Mouse (Mus musculus) midbrain, embryonic 15.5 days (tissue): Measurements from ENCODE around the gene Ube2z. TPM values are rescaled to one million over a fixed set of nuclear protein-coding genes. Genes with fewer than 3 reads are reported as not detected.

Experiments used
- ATAC-seq: fragments of 200-750 bp; cut with Nextera tagmentation; replicated peaks from 2 replicates; pipeline ENCODE4 v1.8.0; 2017; ENCODE audit warnings: moderate TSS enrichment
- H3K27ac ChIP-seq: fragments of 300-500 bp; sonication (generic); 2 replicates; pipeline ENCODE4 v1.5.1; 2015; ENCODE audit warnings: mild to moderate bottlenecking, inconsistent platforms
- H3K27me3 ChIP-seq: fragments of 300-500 bp; sonication (generic); replicated peaks from 2 replicates; pipeline ENCODE4 v1.6.1; 2015; ENCODE audit warnings: inconsistent platforms
- H3K36me3 ChIP-seq: fragments of 300-500 bp; sonication (generic); replicated peaks from 2 replicates; pipeline ENCODE4 v1.6.1; 2015; ENCODE audit warnings: inconsistent platforms
- H3K4me1 ChIP-seq: fragments of 300-500 bp; sonication (generic); 2 replicates; pipeline ENCODE4 v1.6.1; 2015; ENCODE audit warnings: inconsistent platforms
- H3K4me2 ChIP-seq: fragments of 300-500 bp; sonication (generic); 2 replicates; pipeline ENCODE4 v1.6.1; 2015; ENCODE audit warnings: inconsistent platforms, mild to moderate bottlenecking, moderate library complexity
- H3K4me3 ChIP-seq: fragments of 300-500 bp; sonication (generic); 2 replicates; pipeline ENCODE4 v1.5.1; 2015; ENCODE audit warnings: mild to moderate bottlenecking, inconsistent platforms
- H3K9ac ChIP-seq: fragments of 300-500 bp; sonication (generic); 2 replicates; pipeline ENCODE4 v1.6.1; 2015; ENCODE audit warnings: mild to moderate bottlenecking, inconsistent platforms
- H3K9me3 ChIP-seq: fragments of 300-500 bp; sonication (generic); 2 replicates; pipeline ENCODE4 v1.6.1; 2016; ENCODE audit warnings: inconsistent platforms
- WGBS: fragments of 180-500 bp; shearing (Covaris S2); methylation state at CpG from one replicate; pipeline ENCODE4 v1.1.7; 2015; ENCODE audit warnings: mixed read lengths; 5-methylcytosine and 5-hydroxymethylcytosine counted together
- polyA plus RNA-seq: library from polyadenylated mRNA; unstranded; fragments of >200 nt; fragmentation: Nextera tagmentation; extraction: Ambion mirVana; gene quantifications from 2 replicates; pipeline ENCODE4 v1.2.1, GENCODE M21; 2015

The Ube2z gene
- polyA plus RNA-seq, 1 experiment from 2014 or later = 41.4 TPM

DNA sequence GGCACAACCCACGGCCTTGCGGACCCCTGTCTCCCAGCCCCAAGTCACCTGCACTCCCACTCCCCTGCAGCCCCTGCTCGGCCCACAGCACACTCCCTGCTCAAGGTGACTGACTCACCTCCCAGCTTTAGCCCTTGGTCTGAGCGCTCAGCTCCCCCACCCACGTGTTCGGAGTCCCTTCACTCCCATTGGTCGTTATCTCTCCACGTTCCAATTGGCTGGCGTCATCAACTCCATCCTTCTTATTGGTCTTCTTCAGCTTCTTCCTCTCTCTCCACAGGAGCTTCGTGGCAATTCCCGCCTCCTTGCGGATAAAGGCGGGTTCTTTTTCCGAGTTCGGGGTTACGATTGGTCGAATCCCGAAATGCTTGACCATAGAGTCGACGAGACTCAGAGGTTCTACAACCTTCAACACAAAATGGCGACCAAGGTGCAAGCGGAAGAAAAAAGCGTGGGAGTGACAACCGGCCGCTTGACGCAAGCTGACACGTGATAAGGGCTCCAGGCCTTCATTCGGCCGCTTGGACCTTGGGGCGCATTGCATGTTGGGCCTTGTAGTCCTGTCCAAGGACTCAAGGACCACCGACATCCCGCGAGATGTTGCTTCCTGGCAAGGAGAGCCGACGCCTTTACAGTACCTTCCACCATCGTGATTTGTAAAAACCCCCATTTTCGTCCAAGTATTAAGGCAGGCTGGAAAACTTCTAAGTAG is 10.5 kb upstream of the Ube2z start, which contains the start of gene Atp5g1:
Gene Atp5g1 (minus strand): TSS at position 162 of the 712 bp plus-strand sequence.
- Histone ChIP-seq H3K9ac (peak within 1 kb of the TSS; percentile 88), H3K4me2 (peak within 1 kb of the TSS; percentile 86), H3K27ac (peak within 1 kb of the TSS; percentile 88), H3K4me3 (peak within 1 kb of the TSS; percentile 89), H3K9me3 (no peaks in the 10 kb centered on the region), H3K36me3 (peaks cover 7% of the 10 kb centered on the region; the same call in 1 of the 2 replicates), H3K27me3 (no peaks in the 10 kb centered on the region), H3K4me1 (peaks cover 22% of the 10 kb centered on the region)
- peak; percentile 98 for ATAC-seq
- under 1% methylated on average over 37 of the region's 37 CpGs for WGBS

DNA sequence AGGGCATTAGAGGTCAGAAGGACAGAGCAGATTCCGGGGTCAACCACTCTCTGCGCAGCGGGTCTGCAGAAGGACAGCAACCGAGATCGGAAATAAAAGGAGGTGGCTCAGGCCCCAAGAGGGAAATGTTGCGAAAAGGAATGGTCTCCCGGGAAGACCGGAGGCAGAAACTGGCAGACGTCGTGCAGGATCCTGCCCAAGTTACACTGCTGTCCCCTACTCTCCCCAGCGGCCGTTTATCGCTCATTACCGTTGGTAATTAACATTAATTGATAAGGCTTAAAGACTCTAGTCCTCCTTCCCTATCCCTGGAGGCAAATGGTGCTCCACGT is 10.0 kb upstream of the Ube2z start:
- Histone ChIP-seq H3K4me1 (peaks cover 22% of the 10 kb centered on the region), H3K4me3 (peak overlapping the region; percentile 89), H3K4me2 (peak overlapping the region; percentile 86), H3K36me3 (peaks cover 7% of the 10 kb centered on the region; the same call in 1 of the 2 replicates), H3K27ac (peak overlapping the region; percentile 80), H3K9me3 (no peaks in the 10 kb centered on the region), H3K27me3 (no peaks in the 10 kb centered on the region), H3K9ac (peak overlapping the region; percentile 88)
- 0 out of 2 replicates have a peak, but pooled peaks have one; percentile 0 for ATAC-seq
- WGBS = under 1% methylated on average over 15 of the region's 15 CpGs

DNA sequence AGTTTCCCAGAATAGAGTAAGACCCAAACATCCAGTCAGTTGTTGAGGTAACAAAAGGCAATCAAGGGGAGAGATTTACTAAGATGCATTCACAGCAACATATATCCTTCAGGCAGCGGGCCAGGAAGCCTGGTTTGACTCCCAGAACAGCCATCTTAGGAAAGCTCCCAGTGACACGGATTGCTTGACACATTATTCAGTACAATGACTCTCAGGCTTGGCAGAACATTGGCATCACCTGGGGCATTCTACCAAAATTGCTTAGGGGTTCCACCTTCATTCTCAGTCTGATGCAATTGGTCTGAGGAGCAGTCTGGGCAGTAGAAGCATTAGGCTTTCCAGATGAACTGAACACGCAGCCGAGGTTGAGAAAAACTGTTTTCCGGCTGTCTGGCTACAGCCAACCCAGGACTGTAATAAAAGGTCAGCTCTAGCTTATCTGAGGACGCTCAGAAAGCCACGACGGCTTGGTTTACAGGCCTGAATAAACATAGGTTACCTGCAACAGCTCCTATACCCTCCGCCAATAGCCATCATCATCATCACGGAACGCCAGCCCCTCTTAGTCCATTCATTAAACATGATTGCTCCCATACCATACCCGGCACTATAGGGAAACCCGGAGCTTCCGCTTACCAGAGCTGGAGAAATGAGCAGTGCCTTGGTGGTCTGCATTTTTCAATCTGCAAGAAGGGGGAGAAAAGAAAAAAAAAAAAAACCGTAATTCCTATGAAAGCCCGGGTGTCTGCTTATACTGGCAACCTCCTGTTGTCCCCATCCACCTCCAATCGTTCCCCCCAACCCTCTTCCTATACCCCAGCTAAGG is 9.4 kb upstream of the Ube2z start:
- Histone ChIP-seq H3K27ac (peak overlapping the region; percentile 80), H3K9ac (peak overlapping the region; percentile 88), H3K27me3 (no peaks in the 10 kb centered on the region), H3K36me3 (peaks cover 7% of the 10 kb centered on the region; the same call in 1 of the 2 replicates), H3K4me2 (peak overlapping the region; percentile 86), H3K4me1 (peaks cover 22% of the 10 kb centered on the region), H3K9me3 (no peaks in the 10 kb centered on the region), H3K4me3 (peak overlapping the region; percentile 89)
- ATAC-seq = no peak
- 27% methylated on average over 17 of the region's 17 CpGs for WGBS

DNA sequence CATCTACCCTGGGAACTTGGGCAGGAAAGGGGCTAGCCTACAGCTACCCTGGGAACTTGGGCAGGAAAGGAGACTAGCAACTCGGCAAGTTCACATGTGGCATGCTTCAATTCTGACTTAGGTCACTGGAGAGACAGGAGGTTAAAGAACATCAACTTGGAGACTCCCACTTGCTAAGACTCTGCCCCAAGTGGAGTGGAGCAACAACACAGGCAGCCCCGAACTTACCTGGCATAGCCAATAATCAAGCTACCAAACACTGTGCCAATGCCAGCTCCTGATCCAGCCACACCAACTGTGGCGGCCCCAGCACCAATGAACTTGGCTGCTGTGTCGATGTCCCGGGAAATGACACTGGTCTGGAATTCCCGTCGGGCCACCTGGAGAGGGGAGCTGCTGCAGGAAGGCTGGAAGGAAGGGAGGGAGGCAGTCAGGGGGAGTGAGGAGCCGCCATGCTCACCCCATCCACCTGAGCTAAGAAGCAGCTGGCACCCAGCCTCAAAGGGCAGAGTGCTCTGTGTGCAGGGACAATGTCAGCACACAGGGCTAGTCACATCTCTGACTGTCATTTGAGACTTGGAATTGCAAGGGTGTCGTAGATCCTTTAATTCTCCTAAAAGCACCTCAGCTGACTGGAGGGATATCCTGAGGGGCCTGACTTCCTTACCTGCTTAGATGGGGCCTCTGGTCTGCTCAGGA is 8.3 kb upstream of the Ube2z start:
- Histone ChIP-seq H3K4me2 (peak overlapping the region; percentile 86; the same call in 1 of the 2 replicates), H3K4me3 (no peak overlapping the region; the same call in 1 of the 2 replicates), H3K4me1 (peaks cover 22% of the 10 kb centered on the region), H3K36me3 (peaks cover 7% of the 10 kb centered on the region; the same call in 1 of the 2 replicates), H3K27ac (no peak overlapping the region), H3K27me3 (no peaks in the 10 kb centered on the region), H3K9ac (no peak overlapping the region), H3K9me3 (no peaks in the 10 kb centered on the region)
- ATAC-seq = no peak
- 89% methylated on average over 9 of the region's 9 CpGs for WGBS

DNA sequence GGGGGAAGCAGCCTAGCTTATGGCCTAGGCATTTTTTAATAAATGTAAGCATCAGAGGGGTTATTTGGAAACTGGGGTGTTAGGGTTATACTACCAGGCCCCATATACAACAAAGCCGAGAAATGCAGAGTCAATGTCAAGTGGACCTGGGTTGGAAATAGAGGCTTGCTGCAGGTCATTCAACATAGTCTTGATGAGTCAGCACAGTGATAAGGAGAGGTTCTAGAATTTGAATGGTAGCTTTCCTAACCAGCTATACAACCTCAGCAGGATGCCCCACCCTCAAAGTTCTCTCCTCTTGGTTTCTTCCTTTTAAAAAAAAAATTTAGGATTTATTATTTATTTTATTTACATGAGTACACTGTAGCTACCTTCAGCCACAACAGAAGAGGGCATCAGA is 5.8 kb upstream of the Ube2z start:
- no peak overlapping the region for H3K27ac ChIP-seq
- H3K27me3 ChIP-seq = no peaks in the 10 kb centered on the region
- no peak overlapping the region for H3K4me2 ChIP-seq
- H3K4me1 ChIP-seq = peaks cover 18% of the 10 kb centered on the region
- H3K4me3 ChIP-seq = no peak overlapping the region
- WGBS = 100% methylated on average over 1 of the region's 1 CpGs
- no peak overlapping the region for H3K9ac ChIP-seq
- H3K9me3 ChIP-seq = no peaks in the 10 kb centered on the region
- ATAC-seq = no peak
- H3K36me3 ChIP-seq = peaks cover 7% of the 10 kb centered on the region; the same call in 1 of the 2 replicates

DNA sequence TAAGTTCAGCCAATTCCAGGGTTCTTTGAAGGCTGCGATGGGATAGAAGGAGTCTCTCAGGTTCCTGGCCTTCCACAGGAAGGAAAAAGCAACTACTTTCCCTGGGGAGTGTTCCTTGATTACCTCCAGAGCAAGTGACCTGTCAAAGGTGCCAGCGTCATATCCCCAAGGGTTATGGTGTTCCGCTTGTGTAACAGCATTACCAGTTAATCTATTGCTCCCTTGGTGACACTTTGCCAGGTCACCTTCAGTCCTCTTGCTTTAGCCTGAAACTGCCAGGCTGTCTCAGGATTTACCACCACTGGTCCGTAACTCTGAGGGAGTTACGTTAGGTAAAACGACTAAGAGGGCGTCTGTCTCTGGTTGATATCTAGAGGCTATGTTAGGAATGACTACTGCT is 5.2 kb upstream of the Ube2z start:
- no peak overlapping the region for H3K27ac ChIP-seq
- H3K4me2 ChIP-seq = no peak overlapping the region
- H3K4me3 ChIP-seq = no peak overlapping the region
- 95% methylated on average over 7 of the region's 7 CpGs for WGBS
- H3K9me3 ChIP-seq = no peaks in the 10 kb centered on the region
- peaks cover 7% of the 10 kb centered on the region; the same call in 1 of the 2 replicates for H3K36me3 ChIP-seq
- H3K9ac ChIP-seq = no peak overlapping the region
- ATAC-seq = no peak
- peaks cover 24% of the 10 kb centered on the region for H3K4me1 ChIP-seq
- H3K27me3 ChIP-seq = no peaks in the 10 kb centered on the region

DNA sequence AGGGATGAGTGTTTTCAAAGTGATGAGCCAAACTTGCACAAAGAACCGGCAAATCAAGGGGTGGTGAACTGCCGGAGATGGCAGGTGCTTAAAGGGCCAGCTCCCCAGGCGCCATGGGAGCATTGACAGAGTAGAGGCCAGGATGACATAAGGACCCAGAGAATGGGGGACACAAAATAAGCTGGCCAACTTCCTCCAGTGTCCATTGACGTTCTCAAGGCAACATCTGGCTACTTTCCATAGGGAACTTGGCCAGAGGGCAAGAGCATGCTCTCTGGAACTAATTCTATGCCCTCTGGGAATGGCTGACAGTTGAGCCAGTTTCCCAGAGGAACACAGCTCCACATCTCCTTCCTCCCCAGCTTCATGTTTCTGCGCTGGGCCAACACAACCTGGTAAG is 3.0 kb upstream of the Ube2z start:
- Histone ChIP-seq H3K4me2 (no peak overlapping the region), H3K36me3 (peaks cover 5% of the 10 kb centered on the region; the same call in 1 of the 2 replicates), H3K27ac (no peak overlapping the region), H3K4me3 (no peak overlapping the region), H3K9me3 (no peaks in the 10 kb centered on the region), H3K27me3 (no peaks in the 10 kb centered on the region), H3K4me1 (peaks cover 21% of the 10 kb centered on the region), H3K9ac (no peak overlapping the region)
- no peak for ATAC-seq
- WGBS = 73% methylated on average over 5 of the region's 5 CpGs

DNA sequence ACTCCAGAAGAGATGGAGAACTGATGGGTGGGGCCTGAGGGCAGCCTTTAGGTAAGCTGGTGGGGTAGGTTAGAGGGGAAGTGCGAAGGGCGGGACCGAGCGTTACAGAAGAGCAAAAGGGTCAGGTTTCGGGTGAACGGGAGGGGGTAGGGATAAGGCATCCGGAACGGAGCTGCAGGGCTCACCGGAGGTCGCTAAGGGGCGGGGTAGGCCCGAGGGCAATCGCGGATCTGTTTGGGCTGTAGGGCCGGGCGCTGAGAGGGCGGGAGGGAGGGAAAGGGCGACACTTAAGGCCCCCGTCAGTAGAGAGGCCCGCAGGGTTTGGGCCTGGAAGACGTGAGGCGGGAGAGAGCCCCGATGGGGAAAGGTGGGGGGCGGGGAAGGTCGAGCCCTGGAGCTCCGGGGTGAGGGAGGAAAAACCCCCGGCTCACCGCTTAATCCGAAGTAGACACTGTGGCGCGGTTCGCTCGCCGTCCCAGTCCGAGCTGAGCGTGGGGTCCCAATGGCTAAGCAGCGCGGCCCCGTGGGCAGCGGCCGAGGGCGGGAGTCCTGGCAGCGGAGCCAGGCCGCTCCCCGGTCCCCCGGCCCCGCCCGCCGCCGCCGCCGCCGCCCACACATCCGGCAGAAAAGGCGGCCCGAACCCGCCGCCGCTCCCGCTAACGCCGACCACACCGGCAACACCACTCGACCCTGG is 520 bp downstream of the Ube2z start:
- peaks cover 12% of the 10 kb centered on the region; the same call in 1 of the 2 replicates for H3K36me3 ChIP-seq
- H3K4me1 ChIP-seq = peaks cover 36% of the 10 kb centered on the region
- peak overlapping the region; percentile 94 for H3K9ac ChIP-seq
- no peaks in the 10 kb centered on the region for H3K9me3 ChIP-seq
- no peaks in the 10 kb centered on the region for H3K27me3 ChIP-seq
- ATAC-seq = peak; percentile 75
- H3K4me3 ChIP-seq = peak overlapping the region; percentile 95
- WGBS = under 1% methylated on average over 62 of the region's 64 CpGs
- peak overlapping the region; percentile 93 for H3K4me2 ChIP-seq
- peak overlapping the region; percentile 88 for H3K27ac ChIP-seq

DNA sequence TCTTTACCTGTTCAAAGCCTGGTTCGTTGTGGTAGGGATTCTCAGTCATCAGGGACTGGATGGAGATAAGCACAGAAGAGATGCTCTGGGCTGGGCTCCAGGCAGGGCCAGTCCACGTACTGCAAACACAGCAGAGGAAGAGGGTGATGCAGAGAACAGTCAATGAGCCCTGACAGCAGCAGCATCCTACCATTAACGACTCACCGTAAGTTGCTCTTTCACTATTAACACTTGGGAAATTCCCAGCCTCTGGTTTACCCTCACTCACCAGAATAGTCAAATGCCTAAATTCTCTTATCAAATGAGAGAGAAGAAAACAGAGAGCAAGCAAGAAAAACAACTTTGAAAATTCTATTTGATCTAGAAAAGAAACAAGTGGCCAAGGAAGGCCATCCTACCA is 6.9 kb downstream of the Ube2z start:
- Histone ChIP-seq H3K9ac (no peak overlapping the region), H3K4me3 (no peak overlapping the region), H3K36me3 (peaks cover 29% of the 10 kb centered on the region; the same call in 1 of the 2 replicates), H3K4me1 (peaks cover 17% of the 10 kb centered on the region), H3K9me3 (no peaks in the 10 kb centered on the region), H3K27me3 (no peaks in the 10 kb centered on the region), H3K27ac (no peak overlapping the region), H3K4me2 (no peak overlapping the region)
- 96% methylated on average over 4 of the region's 4 CpGs for WGBS
- ATAC-seq = no peak

DNA sequence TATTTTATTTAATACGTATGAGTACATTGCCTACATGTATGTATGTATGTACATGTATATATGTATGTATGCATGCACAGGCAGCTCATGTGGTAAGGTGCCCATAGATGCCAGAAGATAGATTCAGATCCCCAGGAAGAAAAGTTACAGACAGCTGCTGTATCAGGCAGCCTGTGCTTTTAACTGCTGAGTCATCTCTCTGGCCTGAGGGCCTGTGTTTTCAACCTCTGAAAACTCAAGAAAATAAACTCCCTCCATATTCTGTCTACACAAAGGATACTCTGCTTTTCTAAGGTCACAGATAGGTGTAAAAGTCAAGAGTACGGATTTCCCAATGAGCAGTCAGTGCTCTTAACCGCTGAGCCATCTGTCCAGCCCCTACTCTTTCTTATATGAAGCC is 14.3 kb downstream of the Ube2z start:
- H3K9ac ChIP-seq = no peak overlapping the region
- WGBS = 97% methylated on average over 3 of the region's 3 CpGs
- no peaks in the 10 kb centered on the region for H3K4me1 ChIP-seq
- H3K4me3 ChIP-seq = no peak overlapping the region
- no peaks in the 10 kb centered on the region for H3K9me3 ChIP-seq
- peaks cover 56% of the 10 kb centered on the region for H3K36me3 ChIP-seq
- ATAC-seq = no peak
- no peak overlapping the region for H3K27ac ChIP-seq
- no peak overlapping the region for H3K4me2 ChIP-seq
- no peaks in the 10 kb centered on the region for H3K27me3 ChIP-seq

DNA sequence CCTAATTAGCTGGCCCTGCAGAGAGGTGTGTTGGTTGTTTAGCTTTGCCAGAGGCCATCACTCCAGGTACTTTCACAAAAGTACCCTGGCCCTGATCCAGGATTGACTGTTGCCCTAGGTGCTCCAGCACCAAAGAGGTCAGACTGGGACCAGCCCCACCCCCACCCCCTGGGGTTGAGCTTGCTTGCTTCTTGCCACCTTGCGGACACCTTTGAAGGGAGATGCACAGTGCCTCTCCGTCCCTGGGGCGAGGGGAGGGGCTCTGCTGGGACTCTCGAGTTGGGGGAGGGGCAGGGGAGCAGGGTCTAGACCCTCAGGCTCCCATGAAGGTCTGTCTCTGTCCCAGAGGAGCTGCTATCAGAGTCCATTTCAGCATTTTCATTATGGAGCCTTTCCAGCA is 15.2 kb downstream of the Ube2z start:
- H3K9ac ChIP-seq = no peak overlapping the region
- H3K4me3 ChIP-seq = no peak overlapping the region
- no peaks in the 10 kb centered on the region for H3K4me1 ChIP-seq
- 93% methylated on average over 4 of the region's 4 CpGs for WGBS
- no peak for ATAC-seq
- H3K4me2 ChIP-seq = no peak overlapping the region
- H3K27ac ChIP-seq = no peak overlapping the region
- H3K36me3 ChIP-seq = peaks cover 59% of the 10 kb centered on the region
- no peaks in the 10 kb centered on the region for H3K9me3 ChIP-seq
- no peaks in the 10 kb centered on the region for H3K27me3 ChIP-seq
